Mouse (Mus musculus) monocyte, adult 59 days (primary cell): ENCODE results near the gene Zfp691. TPM values are rescaled to one million over a fixed set of nuclear protein-coding genes. Genes with fewer than 3 reads are reported as not detected.

Experiments
- total RNA-seq, 2 experiments: library from RNA; stranded (reverse); gene quantifications; one replicate each; pipeline ENCODE4 v1.2.4; 2023

Zfp691 gene
- 1 to 10 TPM; 6.4 to 8.5 TPM for total RNA-seq

GRCm38 (mm10) chr4:119173851-119174453, at the start of gene Zfp691:
TSS of gene Zfp691 (minus strand) at chr4:119174195.

DNA sequence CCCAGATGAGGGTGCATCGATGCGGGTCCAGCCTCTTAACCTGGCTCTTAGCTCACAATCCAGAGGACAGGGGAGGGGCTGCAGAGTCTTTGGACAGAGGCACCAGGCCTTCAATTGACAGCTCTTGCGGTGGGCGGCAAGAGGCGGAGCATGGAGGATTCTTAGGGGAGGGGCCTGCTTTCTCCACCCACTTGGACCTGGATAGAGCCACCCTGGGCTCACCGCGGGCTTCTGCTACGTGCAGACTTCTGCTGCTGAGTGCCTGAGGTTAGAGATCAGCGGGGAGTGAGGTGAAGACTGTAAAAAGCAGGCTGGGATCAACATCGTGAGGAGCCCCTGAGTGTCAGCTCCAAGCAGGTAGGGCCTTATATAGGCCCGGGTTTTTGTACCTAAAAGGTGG, 44.2 kb upstream of the Zfp691 start, which contains the start of gene Tmem269:
Tmem269 (minus strand) TSS at position 49 of the 400 bp plus-strand sequence.

GRCm38 (mm10) chr4:119194909-119195581, 21.1 kb upstream of the Zfp691 start, which contains the start of gene Svbp:
TSS of gene Svbp (plus strand) at chr4:119195306.

GRCm38 (mm10) chr4:119189864-119190263, 15.9 kb upstream of the Zfp691 start, which contains the start of gene Ermap:
TSS of gene Ermap (minus strand) at chr4:119190011.

Other genes with a start within 250 kb of the Zfp691 start
- not detected for gene Olfr1328, start 235.6 kb downstream of the Zfp691 start, total RNA-seq
- not detected for gene Lao1, start 212.6 kb downstream of the Zfp691 start, total RNA-seq
- 10 to 100 TPM; 21.9 to 22.1 TPM for gene Slc2a1, start 65.5 kb downstream of the Zfp691 start, total RNA-seq
- under 1 TPM; 0.18 to 0.55 TPM for gene Ermap, start 15.8 kb upstream of the Zfp691 start, total RNA-seq
- gene Svbp, start 21.1 kb upstream of the Zfp691 start, total RNA-seq: 10 to 100 TPM; 11.4 to 15.5 TPM
- gene Tmem269, start 44.0 kb upstream of the Zfp691 start, total RNA-seq: under 1 TPM in 1 of 2 experiments, not detected in 1; 0.34 TPM
- 1 to 10 TPM; 5.2 to 7.4 TPM for gene AU022252, start 58.5 kb upstream of the Zfp691 start, total RNA-seq
- 1 to 10 TPM; 3.5 to 4.1 TPM for gene P3h1, start 58.7 kb upstream of the Zfp691 start, total RNA-seq
- not detected for gene Cldn19, start 81.2 kb upstream of the Zfp691 start, total RNA-seq
- gene Ybx1, start 120.4 kb upstream of the Zfp691 start, total RNA-seq: 100 to 1,000 TPM; 400 to 434 TPM
- gene Ppih, start 146.4 kb upstream of the Zfp691 start, total RNA-seq: 10 to 100 TPM; 14.7 to 19.5 TPM
- gene Ccdc30, start 241.3 kb upstream of the Zfp691 start, total RNA-seq: not detected
- gene Ppcs, start 248.2 kb upstream of the Zfp691 start, total RNA-seq: 1 to 10 TPM; 2.7 to 4.2 TPM
- gene Zmynd12, start 248.6 kb upstream of the Zfp691 start, total RNA-seq: not detected